In genomic region chr6:90925472-90925871, GRCm38 (mm10) we compare ENCODE assay signal across 10 mouse cellular contexts.
DNase-seq lines count a peak whose midpoint lies in the region; ATAC-seq and TF ChIP-seq lines count a peak whose summit lies in the region.
"Had no signal": no experiment of that assay in that cellular context is flagged by ENCODE, and none has a peak within 500 bp of the region (broad histone marks: within the 10 kb centered on the region; RNA-seq: fewer than 3 reads in every experiment).

No protein-coding gene starts in this region.

- DNase-seq in forebrain, postnatal 0 days: peak; percentile 15
- peak; percentile 24 for DNase-seq in adipocyte (ENCODE audit: low spot score)
- peak; percentile 39 to 50 for DNase-seq in heart, adult 18-20 months
- no peak for DNase-seq in urinary bladder, postnatal 4 days (ENCODE audit: low spot score in 2 of 2)
- DNase-seq in kidney, postnatal 10 days: no peak
- DNase-seq in embryo, embryonic 10 days (ENCODE audit: low spot score): no peak

- H3K9me3 ChIP-seq in forebrain, postnatal 0 days (ENCODE audit: low read length): no peaks in the 10 kb centered on the region
- no peaks in the 10 kb centered on the region for H3K9me3 ChIP-seq in forebrain, embryonic 15.5 days
- no peaks in the 10 kb centered on the region for H3K9me3 ChIP-seq in hindbrain, embryonic 16.5 days (ENCODE audit: control insufficient read depth, low read length)
- H3K9me3 ChIP-seq: embryonic facial prominence, embryonic 15.5 days had no signal

- no peaks in the 10 kb centered on the region for H3K4me1 ChIP-seq in forebrain, postnatal 0 days (ENCODE audit: insufficient read depth)
- peaks cover 18% of the 10 kb centered on the region for H3K4me1 ChIP-seq in forebrain, embryonic 15.5 days
- H3K4me1 ChIP-seq in hindbrain, embryonic 16.5 days (ENCODE audit: control insufficient read depth, insufficient read depth, low read depth, low read length): peaks cover 21% of the 10 kb centered on the region

- no peaks in the 10 kb centered on the region for H3K36me3 ChIP-seq in forebrain, postnatal 0 days (ENCODE audit: insufficient read depth)
- H3K36me3 ChIP-seq in forebrain, embryonic 15.5 days: no peaks in the 10 kb centered on the region
- H3K36me3 ChIP-seq in hindbrain, embryonic 16.5 days (ENCODE audit: control insufficient read depth, insufficient read depth, low read length): no peaks in the 10 kb centered on the region
- H3K36me3 ChIP-seq: embryonic facial prominence, embryonic 15.5 days had no signal

- 41% methylated on average over 3 of the region's 3 CpGs for WGBS in forebrain, postnatal 0 days
- whole genome bisulfite sequencing in forebrain, embryonic 15.5 days: 54% methylated on average over 3 of the region's 3 CpGs
- WGBS in hindbrain, embryonic 16.5 days: 37% methylated on average over 3 of the region's 3 CpGs

- H3K4me2 ChIP-seq in forebrain, postnatal 0 days (ENCODE audit: low read depth): no peak overlapping the region
- no peak overlapping the region for H3K4me2 ChIP-seq in forebrain, embryonic 15.5 days (replicated peaks)
- no peak overlapping the region for H3K4me2 ChIP-seq in hindbrain, embryonic 16.5 days (ENCODE audit: low read length)
- H3K4me2 ChIP-seq: embryonic facial prominence, embryonic 15.5 days had no signal

- H3K9ac ChIP-seq in forebrain, postnatal 0 days: no peak overlapping the region
- H3K9ac ChIP-seq in forebrain, embryonic 15.5 days (replicated peaks): no peak overlapping the region
- no peak overlapping the region for H3K9ac ChIP-seq in hindbrain, embryonic 16.5 days (ENCODE audit: low read depth, low read length)
- H3K9ac ChIP-seq: embryonic facial prominence, embryonic 15.5 days had no signal

- no peak overlapping the region for H3K4me3 ChIP-seq in forebrain, postnatal 0 days (ENCODE audit: low read depth, low read length)
- no peak overlapping the region for H3K4me3 ChIP-seq in forebrain, embryonic 15.5 days
- H3K4me3 ChIP-seq in hindbrain, embryonic 16.5 days (ENCODE audit: low read length): no peak overlapping the region
- H3K4me3 ChIP-seq: embryonic facial prominence, embryonic 15.5 days had no signal

- no peaks in the 10 kb centered on the region for H3K27me3 ChIP-seq in forebrain, postnatal 0 days (ENCODE audit: insufficient read depth, low read length)
- no peaks in the 10 kb centered on the region for H3K27me3 ChIP-seq in forebrain, embryonic 15.5 days
- H3K27me3 ChIP-seq in hindbrain, embryonic 16.5 days (replicated peaks; ENCODE audit: control insufficient read depth, insufficient read depth, low read length): no peaks in the 10 kb centered on the region
- H3K27me3 ChIP-seq: embryonic facial prominence, embryonic 15.5 days had no signal

- TF ChIP-seq CTCF in forebrain, postnatal 0 days (IDR thresholded peaks at IDR 0.05; ENCODE audit: low read depth): no peak

- ATAC-seq in forebrain, postnatal 0 days: no peak
- no peak for ATAC-seq in forebrain, embryonic 15.5 days (replicated peaks)
- ATAC-seq in hindbrain, embryonic 16.5 days: peak; percentile 40; the same call in 1 of the 2 replicates
- ATAC-seq: midbrain, embryonic 16.5 days had no signal

- H3K27ac ChIP-seq in forebrain, postnatal 0 days (ENCODE audit: low read depth, low read length): no peak overlapping the region
- H3K27ac ChIP-seq in forebrain, embryonic 15.5 days (replicated peaks): no peak overlapping the region
- H3K27ac ChIP-seq in hindbrain, embryonic 16.5 days (ENCODE audit: low read depth, low read length): no peak overlapping the region
- H3K27ac ChIP-seq: embryonic facial prominence, embryonic 15.5 days had no signal

Comparison
In these comparisons a context has a peak if more than half of its experiments do, and no peak if none do; other contexts are left out.
1. DNase-seq: peak in forebrain, postnatal 0 days (single experiment), adipocyte (single experiment) and heart, adult 18-20 months (2 of 2); none in urinary bladder, postnatal 4 days (0 of 2), kidney, postnatal 10 days (single experiment) and embryo, embryonic 10 days (single experiment).